ENCODE assay signal across 20 mouse cellular contexts in the genomic region with DNA sequence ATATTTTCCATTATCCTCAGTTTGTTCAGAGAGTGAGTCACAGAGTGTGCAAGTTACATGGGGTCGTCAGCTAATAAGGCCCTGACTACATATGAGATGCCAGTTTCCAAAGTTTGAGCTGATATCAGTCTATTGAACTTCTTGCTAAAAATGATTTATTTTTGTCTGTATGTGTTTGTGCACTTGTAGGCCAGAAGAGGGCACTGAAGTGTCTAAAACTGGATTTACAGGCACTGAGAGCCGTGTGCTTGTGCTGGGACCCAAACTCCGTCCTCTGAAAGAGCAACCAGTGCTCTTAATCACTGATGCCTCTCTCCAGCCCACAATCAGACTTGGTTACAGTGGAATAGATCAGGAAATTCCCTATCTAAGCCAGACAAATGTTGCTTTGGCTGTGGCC.
A peak's percentile ranks its signal among the peaks of the same experiment; 100 is the strongest.
DNase-seq lines count a peak whose midpoint lies in the region; ATAC-seq and TF ChIP-seq lines count a peak whose summit lies in the region.
"Had no signal": no experiment of that assay in that cellular context is flagged by ENCODE, and none has a peak within 500 bp of the region (broad histone marks: within the 10 kb centered on the region; RNA-seq: fewer than 3 reads in every experiment).

No protein-coding gene starts in this region.

- POLR2A ChIA-PET in Patski (lab: Charles Lee), result no interaction called here

- TF ChIP-seq CTCF in kidney, postnatal 0 days (IDR thresholded peaks at IDR 0.05; ENCODE audit: low read depth), result peak; percentile 47
- TF ChIP-seq CTCF in midbrain, postnatal 0 days (IDR thresholded peaks at IDR 0.05), result peak; percentile 44; the same call in 1 of the 2 replicates
- TF ChIP-seq CTCF in Patski (IDR thresholded peaks at IDR 0.05), result peak; percentile 52
- TF ChIP-seq CTCF in forebrain, postnatal 0 days (IDR thresholded peaks at IDR 0.05; ENCODE audit: low read depth), result no peak

- CTCF ChIA-PET in Patski (lab: Charles Lee), result no interaction called here

- H3K4me1 ChIP-seq in kidney, postnatal 0 days (replicated peaks; ENCODE audit: insufficient read depth, low read length), result no peaks in the 10 kb centered on the region
- H3K4me1 ChIP-seq in kidney, embryonic 15.5 days, result peaks cover 10% of the 10 kb centered on the region; the same call in 1 of the 2 replicates
- H3K4me1 ChIP-seq in midbrain, postnatal 0 days (ENCODE audit: insufficient read depth, low read length), result no peaks in the 10 kb centered on the region
- H3K4me1 ChIP-seq in midbrain, embryonic 14.5 days (ENCODE audit: control insufficient read depth, insufficient read depth, low read length), result no peaks in the 10 kb centered on the region
- no peaks in the 10 kb centered on the region for H3K4me1 ChIP-seq in forebrain, postnatal 0 days (ENCODE audit: insufficient read depth)
- H3K4me1 ChIP-seq: liver, embryonic 13.5 days; stomach, embryonic 15.5 days had no signal

- no peak overlapping the region for H3K27ac ChIP-seq in kidney, postnatal 0 days
- no peak overlapping the region for H3K27ac ChIP-seq in kidney, embryonic 15.5 days
- H3K27ac ChIP-seq in midbrain, postnatal 0 days (ENCODE audit: low read depth, low read length), result no peak overlapping the region
- H3K27ac ChIP-seq in midbrain, embryonic 14.5 days (replicated peaks; ENCODE audit: low read depth, low read length), result no peak overlapping the region
- H3K27ac ChIP-seq in forebrain, postnatal 0 days (ENCODE audit: low read depth, low read length), result no peak overlapping the region
- H3K27ac ChIP-seq: embryonic facial prominence, embryonic 15.5 days; hindbrain, embryonic 10.5 days; hindbrain, postnatal 0 days; limb, embryonic 12.5 days; liver, embryonic 13.5 days; stomach, embryonic 15.5 days had no signal

- H3K36me3 ChIP-seq in kidney, postnatal 0 days (ENCODE audit: insufficient read depth, low read length), result no peaks in the 10 kb centered on the region
- no peaks in the 10 kb centered on the region for H3K36me3 ChIP-seq in kidney, embryonic 15.5 days
- no peaks in the 10 kb centered on the region for H3K36me3 ChIP-seq in midbrain, postnatal 0 days (ENCODE audit: insufficient read depth, low read length)
- no peaks in the 10 kb centered on the region for H3K36me3 ChIP-seq in midbrain, embryonic 14.5 days (ENCODE audit: control insufficient read depth, insufficient read depth, low read length)
- H3K36me3 ChIP-seq in forebrain, postnatal 0 days (ENCODE audit: insufficient read depth), result no peaks in the 10 kb centered on the region
- H3K36me3 ChIP-seq: embryonic facial prominence, embryonic 15.5 days; hindbrain, embryonic 10.5 days; limb, embryonic 12.5 days; liver, embryonic 13.5 days; stomach, embryonic 15.5 days had no signal

- ATAC-seq in kidney, postnatal 0 days (replicated peaks; ENCODE audit: low FRiP score, low read depth), result no peak
- ATAC-seq in kidney, embryonic 15.5 days (replicated peaks; ENCODE audit: low FRiP score), result no peak
- ATAC-seq in midbrain, postnatal 0 days (ENCODE audit: low FRiP score), result no peak
- no peak for ATAC-seq in midbrain, embryonic 14.5 days (ENCODE audit: low FRiP score, low TSS enrichment)
- ATAC-seq in Patski, result no peak
- ATAC-seq in granulocyte monocyte progenitor cell, adult 5-6 weeks (replicated peaks; ENCODE audit: poor library complexity, severe bottlenecking), result no peak
- no peak for ATAC-seq in forebrain, postnatal 0 days
- ATAC-seq: hindbrain, postnatal 0 days had no signal

- DNase-seq in kidney, postnatal 0 days (ENCODE audit: low spot score), result no peak
- DNase-seq in midbrain, postnatal 0 days (ENCODE audit: low spot score), result no peak
- no peak for DNase-seq in midbrain, embryonic 14.5 days
- no peak for DNase-seq in Patski (ENCODE audit: low read depth, low spot score)
- no peak for DNase-seq in forebrain, postnatal 0 days
- DNase-seq: adrenal gland, postnatal 10 days; cerebellum, postnatal 14 days; kidney, adult 18-20 months; kidney, postnatal 36 days; layer of hippocampus, adult 9-11 months; liver, embryonic 13.5 days; right cerebral cortex, postnatal 25 days; thymus, adult 2 months had no signal

- in situ Hi-C loops in Patski (cut with MboI; ENCODE audit: low pct_unique_long_range_greater_than_20kb), result no loop called here

- H3K9me3 ChIP-seq in kidney, postnatal 0 days (replicated peaks; ENCODE audit: low read length), result no peaks in the 10 kb centered on the region
- H3K9me3 ChIP-seq in kidney, embryonic 15.5 days (replicated peaks), result no peaks in the 10 kb centered on the region
- no peaks in the 10 kb centered on the region for H3K9me3 ChIP-seq in midbrain, postnatal 0 days (ENCODE audit: low read length)
- H3K9me3 ChIP-seq in midbrain, embryonic 14.5 days (ENCODE audit: control insufficient read depth, low read length), result no peaks in the 10 kb centered on the region
- H3K9me3 ChIP-seq in forebrain, postnatal 0 days (ENCODE audit: low read length), result no peaks in the 10 kb centered on the region
- H3K9me3 ChIP-seq: embryonic facial prominence, embryonic 15.5 days; hindbrain, embryonic 10.5 days; limb, embryonic 12.5 days; liver, embryonic 13.5 days; stomach, embryonic 15.5 days had no signal

- no peaks in the 10 kb centered on the region for H3K27me3 ChIP-seq in kidney, postnatal 0 days (ENCODE audit: insufficient read depth, low read length)
- no peaks in the 10 kb centered on the region for H3K27me3 ChIP-seq in kidney, embryonic 15.5 days
- H3K27me3 ChIP-seq in midbrain, postnatal 0 days (ENCODE audit: insufficient read depth, low read length), result no peaks in the 10 kb centered on the region
- no peaks in the 10 kb centered on the region for H3K27me3 ChIP-seq in midbrain, embryonic 14.5 days (ENCODE audit: control insufficient read depth, insufficient read depth, low read length)
- no peaks in the 10 kb centered on the region for H3K27me3 ChIP-seq in Patski
- H3K27me3 ChIP-seq in forebrain, postnatal 0 days (ENCODE audit: insufficient read depth, low read length), result no peaks in the 10 kb centered on the region
- H3K27me3 ChIP-seq: embryonic facial prominence, embryonic 15.5 days; limb, embryonic 12.5 days; liver, embryonic 13.5 days; stomach, embryonic 15.5 days had no signal

- no peak overlapping the region for H3K4me2 ChIP-seq in kidney, postnatal 0 days (ENCODE audit: low read length)
- no peak overlapping the region for H3K4me2 ChIP-seq in kidney, embryonic 15.5 days
- no peak overlapping the region for H3K4me2 ChIP-seq in midbrain, postnatal 0 days (ENCODE audit: low read depth, low read length, poor library complexity, severe bottlenecking)
- H3K4me2 ChIP-seq in midbrain, embryonic 14.5 days (ENCODE audit: low read length), result no peak overlapping the region
- H3K4me2 ChIP-seq in forebrain, postnatal 0 days (ENCODE audit: low read depth), result no peak overlapping the region
- H3K4me2 ChIP-seq: embryonic facial prominence, embryonic 15.5 days; limb, embryonic 12.5 days; liver, embryonic 13.5 days; stomach, embryonic 15.5 days had no signal

- 87% methylated on average over 3 of the region's 3 CpGs for WGBS in kidney, postnatal 0 days
- WGBS in kidney, embryonic 15.5 days, result 82% methylated on average over 3 of the region's 3 CpGs
- 81% methylated on average over 3 of the region's 3 CpGs for WGBS in midbrain, postnatal 0 days
- 87% methylated on average over 3 of the region's 3 CpGs for WGBS in midbrain, embryonic 14.5 days
- 74% methylated on average over 3 of the region's 3 CpGs for WGBS in forebrain, postnatal 0 days

- H3K4me3 ChIP-seq in kidney, postnatal 0 days (replicated peaks; ENCODE audit: low read depth, low read length), result no peak overlapping the region
- H3K4me3 ChIP-seq in kidney, embryonic 15.5 days (replicated peaks), result no peak overlapping the region
- H3K4me3 ChIP-seq in midbrain, postnatal 0 days (ENCODE audit: low read depth, low read length), result no peak overlapping the region
- H3K4me3 ChIP-seq in midbrain, embryonic 14.5 days (replicated peaks; ENCODE audit: low read depth, low read length), result no peak overlapping the region
- no peak overlapping the region for H3K4me3 ChIP-seq in forebrain, postnatal 0 days (ENCODE audit: low read depth, low read length)
- H3K4me3 ChIP-seq: embryonic facial prominence, embryonic 15.5 days; hindbrain, embryonic 10.5 days; limb, embryonic 12.5 days; liver, embryonic 13.5 days; stomach, embryonic 15.5 days had no signal

- no peak overlapping the region for H3K9ac ChIP-seq in kidney, postnatal 0 days (ENCODE audit: low read depth, low read length)
- no peak overlapping the region for H3K9ac ChIP-seq in kidney, embryonic 15.5 days
- no peak overlapping the region for H3K9ac ChIP-seq in midbrain, postnatal 0 days (replicated peaks; ENCODE audit: low read length, poor library complexity, severe bottlenecking)
- no peak overlapping the region for H3K9ac ChIP-seq in midbrain, embryonic 14.5 days (replicated peaks; ENCODE audit: low read length)
- no peak overlapping the region for H3K9ac ChIP-seq in forebrain, postnatal 0 days
- H3K9ac ChIP-seq: embryonic facial prominence, embryonic 15.5 days; limb, embryonic 12.5 days; liver, embryonic 13.5 days; stomach, embryonic 15.5 days had no signal
